Comparison of ENCODE assay signal across 9 mouse cellular contexts in genomic region chr10:84401907-84402371, GRCm38 (mm10). TPM values are rescaled to one million over a fixed set of nuclear protein-coding genes. Genes with fewer than 3 reads are reported as not detected.
DNase-seq lines count a peak whose midpoint lies in the region; ATAC-seq and TF ChIP-seq lines count a peak whose summit lies in the region.
"Had no signal": no experiment of that assay in that cellular context is flagged by ENCODE, and none has a peak within 500 bp of the region (broad histone marks: within the 10 kb centered on the region; RNA-seq: fewer than 3 reads in every experiment).

No protein-coding gene starts in this region.

- no peak overlapping the region for H3K9ac ChIP-seq in stomach, embryonic 14.5 days (replicated peaks; ENCODE audit: low read depth, low read length)
- no peak overlapping the region for H3K9ac ChIP-seq in stomach, postnatal 0 days (ENCODE audit: low read length)
- H3K9ac ChIP-seq: limb, embryonic 15.5 days had no signal

- H3K27me3 ChIP-seq in stomach, embryonic 14.5 days (ENCODE audit: control insufficient read depth, insufficient read depth, low read length), result no peaks in the 10 kb centered on the region
- no peaks in the 10 kb centered on the region for H3K27me3 ChIP-seq in stomach, postnatal 0 days (ENCODE audit: control insufficient read depth, insufficient read depth, low read length)
- H3K27me3 ChIP-seq: limb, embryonic 15.5 days had no signal

- H3K4me3 ChIP-seq in stomach, embryonic 14.5 days (ENCODE audit: low read depth, low read length), result no peak overlapping the region
- H3K4me3 ChIP-seq in stomach, postnatal 0 days (ENCODE audit: low read depth, low read length), result no peak overlapping the region
- H3K4me3 ChIP-seq: limb, embryonic 15.5 days had no signal

- H3K4me2 ChIP-seq in stomach, embryonic 14.5 days (replicated peaks; ENCODE audit: low read depth, low read length), result no peak overlapping the region
- H3K4me2 ChIP-seq in stomach, postnatal 0 days (replicated peaks; ENCODE audit: low read depth), result no peak overlapping the region
- H3K4me2 ChIP-seq: limb, embryonic 15.5 days had no signal

- WGBS in stomach, embryonic 14.5 days, result 28% methylated on average over 6 of the region's 7 CpGs
- WGBS in stomach, postnatal 0 days, result 32% methylated on average over 7 of the region's 7 CpGs

- peak; percentile 60; the same call in 1 of the 2 replicates for ATAC-seq in stomach, embryonic 14.5 days (ENCODE audit: insufficient number of reproducible peaks, insufficient read depth, low FRiP score, low read depth)
- ATAC-seq in stomach, postnatal 0 days (ENCODE audit: low FRiP score, low TSS enrichment), result no peak

- H3K27ac ChIP-seq in stomach, embryonic 14.5 days (ENCODE audit: low read length), result peak overlapping the region; percentile 23
- no peak overlapping the region for H3K27ac ChIP-seq in stomach, postnatal 0 days (replicated peaks)
- H3K27ac ChIP-seq: limb, embryonic 15.5 days had no signal

- H3K4me1 ChIP-seq in stomach, embryonic 14.5 days (ENCODE audit: control insufficient read depth, insufficient read depth, low read length), result peaks cover 12% of the 10 kb centered on the region; the same call in 1 of the 2 replicates
- no peaks in the 10 kb centered on the region; the same call in 1 of the 2 replicates for H3K4me1 ChIP-seq in stomach, postnatal 0 days (replicated peaks; ENCODE audit: control insufficient read depth, insufficient read depth)

- H3K36me3 ChIP-seq in stomach, embryonic 14.5 days (ENCODE audit: control insufficient read depth, insufficient read depth, low read length), result no peaks in the 10 kb centered on the region
- no peaks in the 10 kb centered on the region for H3K36me3 ChIP-seq in stomach, postnatal 0 days (ENCODE audit: control insufficient read depth, insufficient read depth, low read length)

- no peak for TF ChIP-seq EP300 in stomach, postnatal 0 days (optimal IDR thresholded peaks at IDR 0.05)

- TF ChIP-seq CTCF in stomach, postnatal 0 days (IDR thresholded peaks at IDR 0.05; ENCODE audit: low read depth), result no peak

- H3K9me3 ChIP-seq in stomach, embryonic 14.5 days (ENCODE audit: control insufficient read depth, low read depth, low read length), result no peaks in the 10 kb centered on the region
- no peaks in the 10 kb centered on the region for H3K9me3 ChIP-seq in stomach, postnatal 0 days (ENCODE audit: control insufficient read depth, low read length)
- H3K9me3 ChIP-seq: limb, embryonic 15.5 days had no signal

- peak; percentile 97 for DNase-seq in heart, adult 11 months
- DNase-seq in heart, postnatal 4 days, result no peak
- no peak for DNase-seq in stomach, postnatal 0 days (ENCODE audit: low spot score)
- peak; percentile 85 for DNase-seq in layer of hippocampus, adult 9-11 months
- DNase-seq in retina, embryonic 14.5 days (ENCODE audit: low spot score), result peak; percentile 39
- DNase-seq in cerebellum, adult 18-20 months, result no peak
- DNase-seq in frontal cortex, postnatal 25 days (ENCODE audit: low spot score in 2 of 2), result no peak

RNA-seq across cellular contexts. Expression of gene Nuak1, which starts 38.5 kb away (rescaled TPM):
- 10 to 100 TPM; 39.5 to 45.8 TPM for total RNA-seq in heart, postnatal 4 days (2021)
- 0.94 and 1.4 TPM in 2 replicates for polyA plus RNA-seq in stomach, embryonic 14.5 days (2014; fragmentation: Nextera tagmentation; extraction: Ambion mirVana)
- 0.35 and 0.40 TPM in 2 replicates for polyA plus RNA-seq in stomach, postnatal 0 days (2015; fragmentation: Nextera tagmentation; extraction: Ambion mirVana)

Comparison
In these comparisons a context has a peak if more than half of its experiments do, and no peak if none do; other contexts are left out.
1. DNase-seq: peak in heart, adult 11 months (single experiment), layer of hippocampus, adult 9-11 months (single experiment) and retina, embryonic 14.5 days (single experiment); none in heart, postnatal 4 days (single experiment), stomach, postnatal 0 days (single experiment), cerebellum, adult 18-20 months (0 of 2) and frontal cortex, postnatal 25 days (0 of 2).